Mouse (Mus musculus) embryo, embryonic 11 days (tissue): ENCODE data around the gene Nckap5.
"Not testable (repeated sequence)": the region's sequence is repeated elsewhere in the genome, so short reads cannot be mapped to it uniquely, and the experiment has no call there.

Experiments used
- DNase-seq: peaks from one replicate; pipeline ENCODE4 v3.0.0-alpha.2; 2015

Nckap5 gene

DNA sequence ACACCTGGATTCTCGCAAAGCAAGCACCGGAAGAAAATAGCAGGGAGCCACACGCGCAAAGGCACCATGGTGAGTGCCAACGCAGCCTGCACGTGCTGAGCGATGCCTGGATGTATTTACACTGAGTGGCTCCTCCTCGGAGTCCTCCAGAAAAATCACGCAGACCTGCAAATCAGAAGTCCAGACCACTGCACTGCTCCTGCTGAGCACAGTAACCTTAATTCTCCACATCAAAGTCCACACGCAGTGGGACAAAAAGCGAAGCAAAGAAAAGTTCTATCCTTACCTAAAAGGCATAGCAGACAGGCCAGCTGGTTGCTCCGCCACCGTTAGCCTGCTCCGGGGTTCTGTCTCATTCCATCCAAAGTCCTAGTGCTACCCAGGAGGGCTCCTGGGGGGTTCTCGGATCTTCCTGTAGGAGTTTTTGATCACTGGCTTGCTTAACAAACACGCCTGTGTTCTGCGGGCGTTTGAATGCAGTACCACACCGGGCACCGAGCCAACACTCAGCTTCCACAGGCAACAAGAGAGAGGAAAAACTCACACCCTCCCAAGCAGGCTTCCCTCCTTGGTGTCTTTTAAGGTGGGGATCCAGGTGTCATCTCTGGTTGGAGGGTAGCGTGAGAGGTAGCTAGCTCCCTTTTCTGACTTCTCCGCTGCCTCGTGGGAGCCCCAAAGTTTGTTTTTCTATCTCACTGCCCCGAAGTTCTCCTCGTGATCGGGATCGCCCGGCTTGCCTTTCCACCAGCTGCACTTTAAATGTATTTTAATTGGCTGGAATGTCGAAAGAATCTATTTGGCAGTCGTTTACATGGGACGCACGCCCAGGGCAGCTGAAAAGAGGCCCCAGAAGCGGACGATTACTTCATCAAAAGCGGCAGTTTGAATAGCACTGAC, at the start of gene Nckap5:
TSS of gene Nckap5 (minus strand) at position 769 of the 897 bp plus-strand sequence.
- peak; percentile 71 for DNase-seq

DNA sequence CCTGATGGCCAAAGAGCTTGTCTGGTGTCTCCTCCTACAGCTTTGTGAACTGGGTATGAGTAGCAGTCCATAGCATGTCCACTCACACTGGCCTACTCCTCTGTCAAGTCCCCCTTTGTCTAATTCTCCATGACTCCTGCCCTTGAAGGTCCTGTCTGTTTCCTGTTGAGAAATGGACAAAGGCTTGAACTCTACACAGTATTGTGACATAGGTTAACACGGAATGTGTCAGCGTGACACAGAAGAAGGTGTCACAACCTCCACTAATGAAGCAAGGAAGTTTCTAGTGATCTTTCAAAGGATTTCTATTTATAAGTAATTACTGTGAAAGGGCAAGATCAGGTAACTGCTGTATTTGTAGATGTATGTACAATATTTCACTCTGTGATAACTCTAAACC, 46.9 kb upstream of the Nckap5 start:
- DNase-seq, result no peak

DNA sequence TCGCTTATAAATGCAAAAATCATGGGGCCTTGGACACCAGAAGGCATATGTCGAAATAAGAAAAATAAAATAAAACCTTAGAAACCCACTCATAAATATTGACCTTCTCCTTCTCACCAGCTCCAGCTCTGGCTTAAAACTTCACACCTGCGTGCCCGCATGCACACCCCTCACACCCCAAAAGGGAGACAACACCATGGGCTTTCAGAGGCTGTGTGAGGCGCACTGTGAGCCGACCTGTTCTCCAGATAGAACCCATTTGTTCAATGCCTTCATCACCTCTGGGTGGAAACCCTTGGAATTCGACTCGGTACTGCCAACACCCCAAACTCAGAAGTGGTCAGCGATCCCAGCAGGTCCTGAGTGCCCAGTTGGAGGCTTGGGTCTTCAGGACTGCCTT, 37.8 kb upstream of the Nckap5 start:
- no peak for DNase-seq

DNA sequence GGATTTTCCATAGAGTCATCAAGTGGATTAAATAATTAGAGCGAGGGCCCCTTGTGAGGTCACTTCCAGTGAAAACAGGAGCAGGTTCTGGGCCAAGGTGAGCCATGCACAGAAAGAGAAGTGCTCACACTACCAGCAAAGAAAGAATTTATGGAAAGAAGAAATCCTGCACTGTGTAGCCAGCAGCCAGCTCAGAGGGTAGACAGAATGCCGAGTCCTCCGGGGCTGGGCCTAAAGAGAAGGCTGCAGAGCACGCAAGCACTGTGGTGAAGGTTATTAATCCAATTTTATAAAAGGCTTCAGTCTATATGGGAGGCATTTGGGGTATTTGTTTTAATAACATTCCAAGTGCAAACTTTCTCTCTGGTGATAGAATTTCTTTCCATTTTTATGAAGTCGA, 37.3 kb upstream of the Nckap5 start:
- no peak for DNase-seq

DNA sequence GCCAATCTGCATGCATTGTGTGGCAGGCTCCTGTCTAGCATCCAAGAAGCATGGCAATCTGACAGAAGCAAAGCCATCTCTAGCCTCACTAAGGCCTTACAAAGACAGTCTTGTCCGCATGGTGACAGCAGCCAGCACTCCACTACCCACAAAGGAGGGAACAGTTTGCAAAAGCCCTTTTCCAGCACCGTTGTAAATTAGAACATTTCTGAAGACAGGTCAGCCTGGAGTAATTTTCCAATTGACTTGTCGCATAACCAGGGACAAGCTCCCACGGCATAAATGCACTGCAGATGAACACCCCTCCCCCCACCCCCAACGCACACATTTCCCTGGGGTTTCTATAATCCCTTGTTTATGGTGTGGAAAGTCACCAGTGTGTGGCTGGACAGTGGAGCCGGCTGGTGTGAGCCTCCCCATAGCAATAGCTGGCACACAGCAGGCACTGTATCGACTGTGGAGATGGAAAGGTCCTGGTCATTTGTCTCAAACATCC, 35.0 kb upstream of the Nckap5 start:
- peak; percentile 45 for DNase-seq

DNA sequence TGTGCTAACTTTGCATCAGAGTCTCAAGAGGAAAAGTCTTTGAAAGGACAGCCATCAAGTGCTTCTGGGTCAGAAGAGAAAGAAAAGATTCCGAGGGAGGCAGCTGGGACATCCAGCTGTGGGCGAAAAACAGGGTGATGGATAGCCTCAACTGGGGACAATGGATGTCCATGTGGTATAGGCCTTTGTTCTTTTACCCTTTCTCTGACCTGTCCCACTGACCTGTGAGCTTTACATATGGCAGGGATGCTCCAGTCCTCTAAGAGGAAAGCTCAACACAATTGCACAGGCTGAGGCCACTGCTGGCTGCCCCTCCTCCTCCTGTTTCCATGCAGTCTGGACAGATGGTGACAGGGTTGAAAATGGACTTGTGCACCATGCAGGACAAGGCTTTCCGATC, 31.2 kb upstream of the Nckap5 start:
- peak; percentile 31 for DNase-seq

DNA sequence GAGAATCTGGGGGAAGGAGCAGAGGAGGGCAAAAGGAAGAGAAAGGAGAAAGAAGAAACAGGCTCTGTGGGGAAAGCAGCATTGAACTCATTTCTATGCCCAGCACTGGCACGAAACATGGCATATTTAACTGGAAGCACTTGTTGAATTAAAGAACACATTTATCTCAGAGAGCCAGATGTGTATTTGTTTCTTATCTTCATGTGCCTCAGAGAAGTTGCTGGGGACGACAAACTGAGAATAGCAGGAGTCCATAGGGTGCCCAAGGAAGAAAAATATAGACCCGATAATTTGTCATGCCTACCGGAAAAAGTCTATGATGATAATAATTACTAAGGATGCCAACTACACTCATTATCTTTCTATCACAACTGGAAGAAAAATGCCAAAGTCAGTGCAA, 29.9 kb upstream of the Nckap5 start:
- DNase-seq, result no peak

DNA sequence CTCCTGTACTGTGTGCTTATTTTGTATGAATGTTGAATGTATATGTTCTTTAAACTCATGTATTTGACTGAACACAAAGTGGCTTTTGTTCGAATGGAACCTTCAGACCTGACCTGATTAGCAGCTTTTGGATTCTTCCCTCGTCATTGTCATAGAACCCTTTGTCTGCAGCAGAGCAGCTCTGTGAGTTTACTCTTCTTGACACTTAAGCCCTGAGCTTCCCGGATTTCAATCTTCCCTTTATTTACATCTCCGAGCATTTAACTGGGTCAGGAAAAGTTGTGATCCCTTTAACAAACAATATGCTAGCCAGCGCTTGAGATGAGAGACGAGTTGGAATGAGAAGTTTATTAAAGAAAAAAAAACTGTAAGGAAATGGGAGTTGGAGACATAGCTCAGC, 18.9 kb upstream of the Nckap5 start:
- no peak for DNase-seq

DNA sequence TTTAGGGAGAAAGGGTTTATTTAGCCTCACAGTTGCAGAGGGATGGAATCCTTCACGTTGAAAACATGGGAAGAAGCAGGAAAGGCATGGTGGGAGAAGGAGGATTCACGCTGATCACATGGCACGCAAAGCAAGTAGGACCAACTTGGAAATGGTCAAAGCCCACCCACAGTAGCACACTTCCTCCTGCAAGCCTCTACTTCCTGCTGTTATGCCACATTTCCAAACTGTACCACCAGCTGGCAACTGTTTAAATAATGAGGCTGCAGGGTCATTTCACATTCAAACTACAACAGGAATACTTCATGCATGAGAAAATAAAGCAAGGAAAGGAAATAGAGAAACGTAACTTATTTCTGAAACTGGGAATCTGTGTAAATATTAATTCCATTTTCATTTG, 15.7 kb upstream of the Nckap5 start:
- no peak for DNase-seq

DNA sequence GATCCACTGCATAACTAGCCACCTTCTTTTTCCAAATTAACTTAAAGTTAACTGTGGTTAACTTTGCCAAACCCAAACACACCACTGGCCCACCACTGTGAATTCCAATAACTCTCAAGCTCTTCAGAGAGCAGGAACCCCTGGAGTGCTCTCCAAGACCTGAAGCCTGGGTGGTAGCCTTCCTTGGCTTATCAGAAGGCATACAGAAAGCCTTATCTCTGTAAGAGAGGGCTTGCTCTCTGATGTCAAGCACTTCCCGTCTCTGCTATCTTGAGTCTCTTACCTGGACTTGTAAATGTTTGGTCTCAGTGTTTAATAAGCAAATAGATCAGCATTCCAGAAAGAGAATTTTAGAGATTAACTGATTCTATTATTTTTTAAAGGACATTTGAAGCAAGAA, 2.3 kb upstream of the Nckap5 start:
- no peak for DNase-seq

DNA sequence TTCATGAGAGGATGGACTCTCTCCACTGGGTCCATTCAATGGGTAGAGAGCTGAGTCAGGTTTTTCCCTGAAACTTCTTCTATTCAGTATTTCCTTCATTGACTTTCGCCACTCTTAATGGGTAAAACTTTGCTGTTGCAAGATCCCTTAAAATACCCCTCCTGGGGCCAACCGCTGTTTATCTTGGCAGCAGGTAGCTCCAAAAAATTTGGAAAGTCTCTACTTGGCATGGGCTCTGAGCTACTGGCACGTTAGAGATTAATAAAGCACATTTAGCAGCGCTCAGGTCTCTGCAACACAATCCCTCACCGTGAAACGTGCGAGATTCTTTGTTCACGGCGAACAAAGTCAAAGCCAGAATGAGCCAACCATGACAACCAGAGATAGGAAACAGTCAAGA, 1.6 kb downstream of the Nckap5 start:
- DNase-seq, result no peak

DNA sequence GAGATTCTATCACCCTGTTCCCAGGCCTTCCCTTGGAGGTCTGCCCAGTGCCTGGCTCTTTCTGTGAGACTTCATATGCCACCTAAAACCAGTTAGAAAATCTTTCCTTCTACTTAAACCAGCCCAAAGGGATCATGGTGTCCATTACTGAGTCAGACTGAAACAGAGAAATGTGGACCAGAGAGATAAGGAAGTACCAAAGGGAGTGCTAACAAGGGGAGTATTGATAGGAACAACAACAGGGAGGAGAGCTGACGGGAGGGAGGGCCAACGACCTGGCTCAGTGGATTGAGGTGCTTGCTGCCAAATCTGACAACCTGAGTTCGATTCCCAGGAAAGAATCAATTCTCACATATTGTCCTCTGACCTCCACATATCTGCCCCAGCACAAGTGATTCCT, 5.8 kb downstream of the Nckap5 start:
- no peak for DNase-seq

DNA sequence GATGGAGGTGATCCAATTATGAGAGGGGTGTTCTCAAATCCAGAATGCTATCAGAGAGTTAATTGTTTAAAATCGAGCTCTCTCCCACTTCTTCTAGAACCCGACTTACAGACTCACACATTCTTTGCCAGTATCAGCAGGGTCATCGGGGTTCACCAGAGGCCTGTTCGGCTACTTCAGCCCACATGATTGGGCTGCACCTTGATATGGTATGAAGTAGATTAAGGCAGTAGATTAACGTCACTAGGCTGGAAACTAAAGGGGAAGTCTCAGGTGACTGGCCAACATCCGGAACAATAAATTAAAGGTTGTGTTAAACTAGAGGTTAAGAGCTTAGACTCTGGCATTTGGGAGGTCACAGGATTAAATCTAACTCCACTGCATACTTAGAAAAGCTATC, 8.4 kb downstream of the Nckap5 start:
- DNase-seq, result no peak

DNA sequence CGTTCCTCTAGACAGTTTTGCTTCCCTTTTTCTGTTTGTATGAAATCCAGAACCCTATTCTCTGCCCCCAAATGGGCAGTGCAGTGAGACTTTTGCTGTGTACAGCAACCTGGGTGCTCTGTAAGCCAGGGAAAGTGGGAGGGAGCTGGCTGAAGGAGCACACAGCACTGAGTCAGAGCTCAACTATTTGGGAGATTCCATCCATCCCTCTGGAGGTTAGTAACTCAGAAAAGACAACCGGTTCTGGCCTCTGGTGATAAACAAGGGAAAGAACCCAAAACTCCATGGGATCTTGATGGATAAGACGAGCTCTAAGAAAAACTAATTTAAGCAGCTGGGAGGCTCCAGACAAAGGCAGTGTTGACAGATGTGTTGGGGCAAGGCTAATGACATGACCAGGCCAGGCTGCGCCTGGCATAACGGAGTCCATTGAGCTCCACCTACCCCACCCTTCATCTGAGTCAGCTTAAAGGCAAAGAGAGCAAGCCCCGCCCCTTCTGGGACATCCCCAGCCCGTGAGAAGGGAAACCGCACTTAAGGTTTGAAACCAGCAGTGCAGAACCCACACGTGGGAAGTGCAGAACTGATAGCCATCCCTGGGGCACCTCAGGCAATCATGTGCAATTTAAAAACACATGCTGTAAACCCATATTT, 13.1 kb downstream of the Nckap5 start:
- peak; percentile 41 for DNase-seq

DNA sequence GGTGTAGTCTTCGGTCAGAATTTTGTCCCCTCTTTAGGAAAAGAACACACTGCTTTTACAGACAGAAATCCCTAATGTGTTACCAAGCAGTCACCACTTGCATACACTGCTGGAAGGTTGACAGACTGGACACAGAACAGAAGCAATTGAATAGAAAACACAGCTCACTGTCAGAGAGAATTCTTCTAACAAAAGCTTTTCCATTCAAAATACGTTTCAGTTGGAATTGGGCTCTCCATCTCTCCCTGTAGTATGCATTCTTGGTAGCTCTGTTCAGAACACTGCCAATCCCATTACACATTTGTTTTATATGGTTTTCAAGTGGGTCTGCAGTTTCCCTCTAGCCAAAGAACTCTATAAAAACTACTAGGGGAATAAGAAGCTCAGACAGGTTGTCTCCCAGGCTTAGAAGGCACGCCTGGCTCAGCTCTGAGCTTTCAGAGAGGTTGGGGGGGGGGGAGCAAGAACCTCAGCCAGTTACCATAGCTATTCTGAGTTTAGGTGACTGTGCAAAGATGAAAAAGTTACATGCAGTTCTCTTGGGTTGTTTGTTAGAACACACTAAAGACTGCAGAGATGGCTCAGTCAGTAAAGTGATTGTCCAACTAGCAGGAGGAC, 23.5 kb downstream of the Nckap5 start:
- DNase-seq, result no peak

DNA sequence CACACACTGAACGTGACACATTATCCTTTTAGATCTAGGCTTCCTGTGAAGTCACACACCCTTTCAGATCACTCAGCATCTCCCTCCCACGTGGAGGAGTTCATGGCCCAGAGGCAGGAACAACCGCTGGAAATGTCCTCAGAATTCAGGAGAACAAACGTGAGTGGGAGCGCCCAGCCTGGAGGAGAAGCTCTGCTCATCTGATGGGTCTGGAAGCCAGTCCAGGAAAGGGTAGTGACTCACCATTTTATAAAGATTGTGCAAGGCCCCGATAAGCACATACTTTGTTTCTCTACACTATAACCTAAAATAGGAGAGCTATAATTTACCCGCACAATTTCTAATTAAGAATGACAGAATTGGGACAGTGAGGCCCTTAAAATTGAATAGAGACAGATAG, 24.1 kb downstream of the Nckap5 start:
- no peak for DNase-seq

DNA sequence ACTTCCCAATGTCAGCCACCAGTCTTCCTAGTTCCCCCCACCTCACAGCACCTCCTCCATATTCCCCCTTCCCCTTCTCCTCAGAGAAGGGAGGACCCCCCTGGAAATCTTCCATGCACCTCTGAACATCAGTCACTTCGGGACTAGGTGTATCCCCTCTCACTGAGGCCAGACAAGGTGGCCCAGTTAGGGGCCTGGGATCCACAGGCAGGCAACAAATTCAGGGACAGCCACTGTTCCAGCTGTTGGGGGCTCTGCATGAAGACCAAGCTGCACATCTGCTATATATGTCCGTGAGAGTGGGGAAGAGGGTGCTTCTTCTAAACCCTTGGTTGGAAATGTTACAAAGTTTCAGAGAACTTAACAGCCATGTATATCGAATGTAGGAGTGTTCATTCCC, 28.2 kb downstream of the Nckap5 start:
- DNase-seq, result no peak

DNA sequence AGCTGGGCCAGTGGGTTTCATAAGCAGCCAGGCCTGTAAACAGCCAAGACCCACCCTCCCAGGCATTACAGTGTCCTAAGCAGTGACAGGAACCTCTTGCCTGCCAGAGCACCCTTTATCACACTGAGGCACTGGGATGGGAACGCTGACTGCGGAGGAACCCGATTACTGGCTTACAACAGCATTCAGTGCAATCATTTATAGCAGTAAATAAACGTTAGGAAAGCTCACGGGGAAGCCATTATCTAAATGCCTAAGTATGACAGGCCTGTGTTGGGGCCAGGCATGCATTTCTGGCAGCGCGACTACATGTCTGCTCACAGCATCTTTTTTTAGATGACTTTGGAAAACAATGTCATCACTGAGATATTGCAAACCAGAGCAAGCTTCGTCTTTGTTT, 28.9 kb downstream of the Nckap5 start:
- no peak for DNase-seq

DNA sequence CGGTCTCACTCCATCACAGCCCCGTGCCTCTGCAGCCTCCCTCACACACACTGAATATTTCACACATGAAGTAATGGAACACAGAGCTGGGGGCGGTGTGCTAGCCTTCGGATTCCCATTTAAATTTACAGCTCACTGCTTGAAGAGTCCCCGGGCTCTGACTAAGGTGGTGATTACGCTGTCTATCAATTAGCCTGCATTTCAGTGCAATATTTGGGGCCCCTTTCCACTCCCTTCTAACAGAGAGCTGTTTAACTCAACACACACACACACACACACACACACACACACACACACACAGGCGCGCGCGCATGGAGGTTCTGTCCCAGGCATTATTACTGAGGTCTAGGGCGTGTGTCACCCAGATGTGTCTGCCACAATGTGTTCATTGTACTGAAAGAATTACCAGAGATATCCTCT, 31.2 kb downstream of the Nckap5 start:
- DNase-seq, result peak; percentile 21

DNA sequence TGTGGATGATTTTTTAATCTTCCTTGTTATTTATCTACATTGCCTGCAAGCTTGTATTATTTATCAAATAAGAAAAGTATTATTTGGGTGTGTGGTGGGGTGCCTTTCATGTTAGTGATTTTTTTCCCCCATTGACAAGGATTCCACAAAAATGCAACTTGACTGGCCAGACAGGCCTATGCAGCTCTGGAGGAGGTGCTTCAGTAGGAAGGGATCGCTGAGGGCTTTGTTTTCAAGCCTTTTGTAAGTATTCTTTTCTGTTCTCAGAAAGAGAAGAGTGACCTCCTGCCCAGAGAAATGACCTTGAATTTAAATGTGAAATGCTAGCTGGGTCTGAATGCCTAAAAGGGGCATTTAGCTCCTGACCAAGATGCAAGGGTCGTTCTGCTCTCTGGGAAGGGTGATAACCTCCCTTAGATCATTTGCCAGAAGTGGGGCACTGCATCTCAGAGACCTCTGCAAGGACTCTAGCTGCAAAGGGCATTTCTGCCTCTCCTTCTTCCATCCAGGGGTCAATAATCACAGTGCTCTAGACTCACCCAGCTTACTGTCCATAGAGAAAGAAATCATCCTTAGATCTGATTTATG, 50.2 kb downstream of the Nckap5 start:
- not testable (repeated sequence) for DNase-seq

DNA sequence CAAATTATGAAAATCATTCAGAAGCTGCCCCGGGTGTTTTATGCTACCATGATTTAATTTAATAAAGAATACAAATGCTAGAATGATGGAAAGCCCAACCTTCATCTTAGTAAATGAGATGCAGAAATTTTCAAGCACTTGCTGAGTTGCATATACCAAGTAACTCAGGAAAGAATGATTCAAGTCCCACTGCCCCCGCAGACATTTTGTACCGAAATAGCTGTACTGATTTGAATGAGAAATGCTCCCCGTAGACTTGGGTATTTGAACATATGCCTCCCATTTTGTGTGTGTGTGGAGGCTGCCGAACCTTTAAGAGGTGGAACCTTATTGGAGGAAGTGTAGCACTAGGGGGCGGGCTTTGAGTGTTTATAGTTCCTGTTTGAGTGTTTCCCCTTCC, 56.7 kb downstream of the Nckap5 start:
- DNase-seq, result not testable (repeated sequence)

DNA sequence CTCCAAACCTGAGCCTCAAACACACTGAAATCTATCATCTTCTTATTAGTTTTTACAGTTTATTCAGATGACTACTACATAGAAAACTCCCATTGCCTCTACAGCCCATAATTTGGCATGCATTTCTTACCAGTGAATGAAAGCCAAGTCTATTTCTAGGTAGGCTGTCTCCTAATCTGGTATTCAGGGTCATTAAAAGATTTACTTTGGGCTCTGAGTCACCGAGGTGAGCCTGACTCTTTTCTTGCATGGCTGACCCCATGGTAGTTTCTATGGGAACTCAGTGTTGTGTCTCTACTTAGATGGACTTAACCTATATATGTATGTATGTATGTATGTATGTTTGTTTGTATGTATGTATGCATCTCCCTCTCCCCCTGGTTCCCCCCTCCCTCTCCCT, 63.6 kb downstream of the Nckap5 start:
- DNase-seq, result no peak

DNA sequence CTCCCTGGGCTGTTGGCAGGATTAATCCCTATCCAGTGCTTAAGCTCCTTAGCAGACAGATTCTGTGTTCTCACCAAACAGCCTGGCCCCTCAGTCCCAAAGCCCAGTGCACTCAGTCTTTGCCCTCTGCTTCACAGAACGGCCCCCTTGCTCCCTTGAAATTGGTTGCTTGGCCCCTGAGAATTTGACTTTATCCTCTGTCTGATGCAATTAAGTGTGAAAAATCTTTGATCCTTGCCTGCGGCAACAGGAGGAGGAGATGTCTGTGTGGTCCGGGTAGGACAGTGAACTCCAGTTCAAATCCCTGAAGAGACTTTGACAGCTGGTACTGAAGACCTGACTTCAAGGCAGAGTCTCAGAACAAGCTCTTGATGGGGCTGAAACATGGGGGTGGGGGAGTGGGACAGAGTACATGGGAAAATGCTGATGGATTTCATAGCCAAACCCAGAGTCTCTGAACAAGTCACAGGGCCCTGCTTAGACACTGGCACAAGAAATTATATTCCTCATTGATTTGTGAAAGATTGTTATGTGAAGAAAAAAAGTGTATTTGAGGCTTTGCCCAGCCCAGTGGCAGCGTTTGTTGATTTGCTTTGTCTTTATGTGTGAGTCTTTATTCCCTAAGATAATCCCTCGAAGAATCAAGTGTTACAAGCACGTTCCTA, 65.0 kb downstream of the Nckap5 start:
- peak; percentile 47 for DNase-seq
